Mouse (Mus musculus) limb, embryonic 11.5 days (tissue): ENCODE measurements around the gene Haspin. TPM values are rescaled to one million over a fixed set of nuclear protein-coding genes. Genes with fewer than 3 reads are reported as not detected.

Experiments used
- ATAC-seq: fragments of 200-750 bp; cut with Nextera tagmentation; 2 replicates; pipeline ENCODE4 v1.8.0; 2017; ENCODE audit warnings: low read depth; ENCODE audit not compliant: insufficient number of reproducible peaks, low FRiP score, low TSS enrichment
- DNase-seq: peaks from one replicate; pipeline ENCODE4 v3.0.0-alpha.2; 2015; ENCODE audit warnings: low spot score
- H3K27ac ChIP-seq: fragments of 300-500 bp; sonication (generic); replicated peaks from 2 replicates; pipeline ENCODE4 v1.5.1; 2014; ENCODE audit warnings: low read depth, mild to moderate bottlenecking, low read length
- H3K27me3 ChIP-seq: fragments of 300-500 bp; sonication (generic); 2 replicates; pipeline ENCODE4 v1.6.1; 2014; ENCODE audit warnings: mild to moderate bottlenecking, low read length, mixed read lengths; ENCODE audit not compliant: control insufficient read depth, insufficient read depth
- H3K36me3 ChIP-seq: fragments of 300-500 bp; sonication (generic); 2 replicates; pipeline ENCODE4 v1.6.1; 2014; ENCODE audit warnings: mild to moderate bottlenecking, low read length, moderate library complexity, mixed read lengths; ENCODE audit not compliant: control insufficient read depth, insufficient read depth
- H3K4me1 ChIP-seq: fragments of 300-500 bp; sonication (generic); 2 replicates; pipeline ENCODE4 v1.6.1; 2014; ENCODE audit warnings: low read length, mixed read lengths; ENCODE audit not compliant: control insufficient read depth, insufficient read depth
- H3K4me2 ChIP-seq: fragments of 300-500 bp; sonication (generic); 2 replicates; pipeline ENCODE4 v1.6.1; 2014; ENCODE audit warnings: low read depth, mild to moderate bottlenecking, moderate library complexity; ENCODE audit not compliant: severe bottlenecking
- H3K4me3 ChIP-seq: fragments of 300-500 bp; sonication (generic); 2 replicates; pipeline ENCODE4 v1.5.1; 2014; ENCODE audit warnings: low read depth, low read length
- H3K9ac ChIP-seq: fragments of 300-500 bp; sonication (generic); 2 replicates; pipeline ENCODE4 v1.6.1; 2014; ENCODE audit warnings: mild to moderate bottlenecking, low read length
- H3K9me3 ChIP-seq: fragments of 300-500 bp; sonication (generic); 2 replicates; pipeline ENCODE4 v1.6.1; 2016; ENCODE audit warnings: low read length; ENCODE audit not compliant: control insufficient read depth
- WGBS: fragments of 180-500 bp; shearing (Covaris S2); extraction: QIAGEN DNeasy Blood & Tissue Kit; methylation state at CpG from one replicate; pipeline ENCODE4 v1.1.7; 2014; 5-methylcytosine and 5-hydroxymethylcytosine counted together
- polyA plus RNA-seq: library from polyadenylated mRNA; unstranded; fragments of >200 nt; fragmentation: Nextera tagmentation; extraction: Ambion mirVana; gene quantifications from 2 replicates; pipeline ENCODE4 v1.2.1, GENCODE M21; 2014

Gene Haspin
- polyA plus RNA-seq, 1 experiment from 2014 or later, result 19.5 TPM

DNA sequence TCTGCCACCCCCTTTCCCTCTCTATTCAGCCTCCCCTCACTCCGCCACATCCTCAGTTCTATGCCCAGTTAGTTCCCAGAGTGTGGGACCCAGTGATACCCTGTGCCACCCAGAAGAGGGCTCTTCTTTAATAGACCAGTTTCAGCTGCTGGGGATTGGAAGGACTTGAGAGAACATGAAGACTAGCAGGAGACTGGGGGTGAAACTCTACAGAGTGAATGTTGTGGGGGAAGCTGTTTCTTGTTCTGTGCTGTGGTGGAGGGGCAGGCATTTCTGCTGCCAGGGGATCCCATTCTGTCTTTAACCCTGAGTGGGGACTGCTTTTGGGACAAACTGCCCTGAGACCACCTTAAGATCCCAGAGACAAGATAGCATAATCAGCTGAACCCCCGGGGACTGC lies 47.3 kb downstream of the Haspin start:
- H3K4me2 ChIP-seq, result no peak overlapping the region
- ATAC-seq, result no peak
- no peak for DNase-seq
- no peak overlapping the region for H3K4me3 ChIP-seq
- 80% methylated on average over 2 of the region's 2 CpGs for WGBS
- no peaks in the 10 kb centered on the region for H3K9me3 ChIP-seq
- no peaks in the 10 kb centered on the region for H3K36me3 ChIP-seq
- no peak overlapping the region for H3K9ac ChIP-seq
- H3K4me1 ChIP-seq, result peaks cover 3% of the 10 kb centered on the region; the same call in 1 of the 2 replicates
- no peak overlapping the region for H3K27ac ChIP-seq
- no peaks in the 10 kb centered on the region for H3K27me3 ChIP-seq

DNA sequence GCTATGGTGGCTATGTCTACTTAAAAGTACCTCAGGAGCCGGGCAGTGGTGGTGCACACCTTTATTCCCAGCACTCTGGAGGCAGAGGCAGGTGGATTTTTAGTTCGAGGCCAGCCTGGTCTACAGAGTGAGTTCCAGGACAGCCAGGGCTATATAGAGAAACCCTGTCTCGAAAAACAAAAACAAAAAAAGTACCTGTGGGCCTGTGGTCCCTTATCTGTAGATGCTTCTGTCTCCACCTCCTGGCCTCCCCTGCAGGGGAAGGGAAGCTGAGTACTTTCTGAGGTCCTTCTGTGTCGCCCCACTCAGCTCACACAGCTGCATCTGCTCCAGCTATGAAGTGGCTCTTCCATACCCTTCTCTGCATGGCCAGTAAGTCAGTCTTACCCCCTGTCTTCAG lies 47.8 kb downstream of the Haspin start, which contains the start of gene Itgae:
Gene Itgae, plus strand, starts transcription at position 301 of the 400 bp plus-strand sequence.
- H3K9me3 ChIP-seq, result no peaks in the 10 kb centered on the region
- H3K4me1 ChIP-seq, result peaks cover 6% of the 10 kb centered on the region; the same call in 1 of the 2 replicates
- no peak for ATAC-seq
- H3K27me3 ChIP-seq, result no peaks in the 10 kb centered on the region
- no peak within 1 kb of the TSS for H3K9ac ChIP-seq
- no peak for DNase-seq
- no peaks in the 10 kb centered on the region; the same call in 1 of the 2 replicates for H3K36me3 ChIP-seq
- no peak within 1 kb of the TSS for H3K4me3 ChIP-seq
- H3K27ac ChIP-seq, result no peak within 1 kb of the TSS
- 81% methylated on average over 4 of the region's 4 CpGs for WGBS
- H3K4me2 ChIP-seq, result no peak within 1 kb of the TSS

DNA sequence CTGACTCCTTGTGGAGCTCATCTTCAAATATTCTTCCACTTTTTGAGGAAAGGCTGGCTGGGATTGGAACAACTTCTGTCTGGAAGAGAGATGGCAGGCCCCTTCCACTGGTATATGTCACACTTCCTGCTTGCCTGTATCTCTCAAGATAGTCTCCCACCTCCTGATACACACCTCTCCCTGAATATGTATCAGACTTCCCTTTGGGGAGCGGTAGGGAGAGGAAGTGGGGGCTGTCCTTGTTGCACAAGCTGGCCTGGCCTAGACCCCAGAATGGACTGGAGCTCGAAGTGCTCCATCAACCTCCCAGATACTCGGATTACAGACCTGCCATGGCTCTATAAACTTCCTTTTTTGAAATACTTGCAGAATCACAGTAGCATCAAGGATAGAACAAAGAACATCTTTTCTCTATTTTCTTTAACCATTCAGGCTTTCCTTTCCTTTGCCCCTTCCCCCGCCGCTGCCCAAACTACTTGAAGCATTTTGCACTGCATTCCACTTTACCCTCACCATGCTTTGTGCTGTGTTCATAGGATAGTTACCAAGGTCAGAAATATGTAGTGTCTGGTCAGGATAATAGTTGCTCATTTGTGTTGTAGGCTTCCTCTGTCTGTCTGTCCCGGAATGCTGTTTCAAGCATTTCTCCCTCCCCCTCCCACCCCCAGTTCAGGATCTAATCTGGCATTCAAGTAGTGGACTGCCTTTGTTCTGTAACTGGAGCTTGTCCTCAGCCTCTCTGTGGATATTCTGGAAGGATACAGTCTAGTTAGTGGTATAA lies 50.2 kb downstream of the Haspin start:
- Histone ChIP-seq H3K9ac (no peak overlapping the region), H3K36me3 (no peaks in the 10 kb centered on the region; the same call in 1 of the 2 replicates), H3K27me3 (no peaks in the 10 kb centered on the region), H3K9me3 (no peaks in the 10 kb centered on the region), H3K4me1 (peaks cover 18% of the 10 kb centered on the region), H3K4me3 (no peak overlapping the region), H3K27ac (no peak overlapping the region), H3K4me2 (no peak overlapping the region)
- WGBS, result 76% methylated on average over 6 of the region's 6 CpGs
- no peak for ATAC-seq
- no peak for DNase-seq

Other genes starting within 250 kb of the Haspin start
- 0.67 and 0.97 TPM in 2 replicates for gene Atp2a3, start 177.1 kb downstream of the Haspin start, polyA plus RNA-seq
- gene P2rx1, start 139.2 kb downstream of the Haspin start, polyA plus RNA-seq, result 1.3 and 2.0 TPM in 2 replicates
- 2.7 and 3.0 TPM in 2 replicates for gene Camkk1, start 119.3 kb downstream of the Haspin start, polyA plus RNA-seq
- 13.8 and 14.4 TPM in 2 replicates for gene Ncbp3, start 90.5 kb downstream of the Haspin start, polyA plus RNA-seq
- 0.51 and 0.54 TPM in 2 replicates for gene Itgae, start 47.7 kb downstream of the Haspin start, polyA plus RNA-seq
- 0.08 TPM in 1 of 2 replicates, not detected in the other for gene P2rx5, start 22.1 kb upstream of the Haspin start, polyA plus RNA-seq
- 95.2 and 111 TPM in 2 replicates for gene Emc6, start 38.7 kb upstream of the Haspin start, polyA plus RNA-seq
- 220 and 222 TPM in 2 replicates for gene Tax1bp3, start 38.8 kb upstream of the Haspin start, polyA plus RNA-seq
- gene Ctns, start 60.7 kb upstream of the Haspin start, polyA plus RNA-seq, result 23.6 and 25.5 TPM in 2 replicates
- 0.74 and 1.0 TPM in 2 replicates for gene Shpk, start 61.2 kb upstream of the Haspin start, polyA plus RNA-seq
- 0.09 TPM in 2 replicates for gene Trpv1, start 96.0 kb upstream of the Haspin start, polyA plus RNA-seq
- 0.08 TPM in 1 of 2 replicates, not detected in the other for gene Trpv3, start 129.1 kb upstream of the Haspin start, polyA plus RNA-seq
- gene Aspa, start 191.3 kb upstream of the Haspin start, polyA plus RNA-seq, result not detected in 2 replicates
- gene Gm49340, start 191.4 kb upstream of the Haspin start, polyA plus RNA-seq, result not detected in 2 replicates
- gene Spata22, start 191.4 kb upstream of the Haspin start, polyA plus RNA-seq, result not detected in 2 replicates
- not detected in 2 replicates for gene Olfr20, start 212.5 kb upstream of the Haspin start, polyA plus RNA-seq
- not detected in 2 replicates for gene Olfr376, start 233.0 kb upstream of the Haspin start, polyA plus RNA-seq